Mouse (Mus musculus) cerebellum, adult 9-11 months (tissue): ENCODE data around the gene Cldn22.

ENCODE experiments used
- DNase-seq: peaks from one replicate; pipeline ENCODE4 v3.0.0; 2022

Cldn22 gene

GRCm38 (mm10) chr8:47843063-47843462, 18.8 kb downstream of the Cldn22 start:
- DNase-seq: no peak

GRCm38 (mm10) chr8:47843651-47844050, 19.4 kb downstream of the Cldn22 start:
- no peak for DNase-seq

GRCm38 (mm10) chr8:47845956-47846355, 21.7 kb downstream of the Cldn22 start:
- no peak for DNase-seq

GRCm38 (mm10) chr8:47847161-47847560, 22.9 kb downstream of the Cldn22 start:
- no peak for DNase-seq

- DNase-seq: no peak
Measured at GRCm38 (mm10) chr8:47847931-47848330, 23.6 kb downstream of the Cldn22 start.

GRCm38 (mm10) chr8:47849842-47850241, 25.6 kb downstream of the Cldn22 start:
- DNase-seq: no peak

GRCm38 (mm10) chr8:47851824-47852502, 27.7 kb downstream of the Cldn22 start:
- no peak for DNase-seq

- no peak for DNase-seq
Measured at GRCm38 (mm10) chr8:47852737-47853136, 28.5 kb downstream of the Cldn22 start.

GRCm38 (mm10) chr8:47853356-47853755, 29.1 kb downstream of the Cldn22 start:
- DNase-seq: no peak

- no peak for DNase-seq
Measured at GRCm38 (mm10) chr8:47859259-47859658, 35.0 kb downstream of the Cldn22 start.

GRCm38 (mm10) chr8:47866568-47866967, 42.3 kb downstream of the Cldn22 start:
- no peak for DNase-seq

GRCm38 (mm10) chr8:47867067-47867466, 42.8 kb downstream of the Cldn22 start:
- DNase-seq: peak; percentile 35

GRCm38 (mm10) chr8:47872361-47873107, 48.3 kb downstream of the Cldn22 start:
- no peak for DNase-seq

GRCm38 (mm10) chr8:47874497-47875178, 50.4 kb downstream of the Cldn22 start:
- no peak for DNase-seq
